Mouse (Mus musculus) cerebellum, postnatal 14 days (tissue): ENCODE data around the gene Ranbp9.

Experiments
- DNase-seq, 2 experiments: peaks; one replicate each; pipeline ENCODE4 v3.0.0; 2021; ENCODE audit warnings: mixed read lengths in 2 of 2

Gene Ranbp9

DNA sequence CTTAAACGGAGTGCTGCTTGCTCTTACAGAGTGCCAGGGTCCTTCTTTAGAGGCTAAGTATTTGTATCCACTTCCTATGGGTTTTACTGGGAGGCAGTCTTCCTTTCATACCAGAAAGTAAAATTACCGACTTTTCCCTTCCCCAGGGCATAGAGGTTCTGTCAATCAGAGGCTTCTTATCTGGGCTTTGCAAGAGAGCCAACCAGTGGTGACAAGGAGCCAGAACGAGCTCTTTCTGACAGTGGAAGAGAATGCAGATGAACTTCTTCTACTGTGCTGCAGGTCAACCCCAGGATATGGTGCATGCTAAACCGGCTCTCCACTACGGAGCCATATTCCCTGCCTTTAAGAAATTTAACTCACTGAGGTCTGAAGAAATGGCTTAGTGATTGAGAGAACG is 120.5 kb downstream of the Ranbp9 start:
- no peak for DNase-seq

DNA sequence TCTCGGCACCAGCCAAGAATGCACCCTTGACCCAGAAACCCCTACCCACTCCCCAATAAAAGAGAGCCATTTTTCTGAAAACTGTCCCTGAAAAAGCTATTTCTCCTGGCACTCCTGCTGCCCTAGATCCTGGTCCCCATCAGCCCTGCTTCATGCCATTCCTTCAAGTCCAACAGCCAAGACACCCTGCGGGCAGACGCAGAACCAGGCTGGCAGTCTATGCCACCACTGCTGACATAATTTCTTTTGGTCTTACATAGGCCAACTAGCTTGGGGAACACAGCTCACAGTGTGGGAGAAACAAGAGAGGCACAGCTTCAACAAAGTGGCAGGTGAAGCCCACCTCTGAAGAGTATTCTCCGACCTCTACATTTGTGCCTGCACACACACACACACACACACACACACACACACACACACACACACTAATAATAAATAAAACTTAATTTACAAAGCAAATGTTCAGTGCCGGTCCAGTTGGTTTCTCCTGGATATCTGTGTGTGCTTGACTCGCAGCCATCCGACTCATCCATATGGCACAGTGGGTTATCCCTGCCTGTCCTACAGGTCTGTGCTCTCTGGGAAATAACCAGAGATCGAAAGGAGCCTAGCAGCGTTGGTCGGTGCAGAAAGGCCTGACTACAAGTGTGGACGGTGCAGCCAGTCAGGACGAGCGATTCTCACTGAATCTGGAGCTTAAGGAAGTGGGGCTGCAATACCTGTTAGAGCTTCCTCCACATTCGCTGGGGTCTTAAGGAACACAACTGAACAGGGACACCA is 124.5 kb downstream of the Ranbp9 start:
- DNase-seq: peak; percentile 49 to 53

DNA sequence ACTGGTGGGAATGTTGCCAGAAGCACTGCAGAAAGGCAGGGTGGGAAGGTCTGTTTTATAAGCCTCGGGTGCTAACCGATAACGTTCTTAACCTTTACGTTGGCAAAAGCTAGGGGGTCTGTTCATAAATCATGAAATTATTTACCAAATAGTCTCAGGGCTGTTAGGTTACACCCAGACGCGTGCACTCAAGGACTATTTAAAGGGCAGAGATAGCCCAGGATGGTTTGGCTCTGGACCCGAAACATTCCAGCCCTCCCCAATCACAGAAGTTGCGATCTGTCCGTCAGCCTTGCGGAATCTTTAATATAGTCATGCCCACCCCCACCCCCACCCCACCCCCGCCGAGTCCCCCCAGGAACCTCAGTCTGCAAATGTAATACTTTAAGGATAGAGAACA is 126.7 kb downstream of the Ranbp9 start:
- no peak for DNase-seq

GRCm38 (mm10) chr13:43353356-43353755 is 127.7 kb downstream of the Ranbp9 start:
- DNase-seq: peak; percentile 22 to 55
